Mouse (Mus musculus) liver, embryonic 14 days (tissue): ENCODE measurements around the gene Mas1. TPM values are rescaled to one million over a fixed set of nuclear protein-coding genes. Genes with fewer than 3 reads are reported as not detected.

Experiments
- polyA plus RNA-seq: library from polyadenylated mRNA; depleted of rRNA; stranded (reverse); fragments of >200 nt; gene quantifications from 2 replicates; pipeline ENCODE4 v1.2.3, GENCODE M21; 2012; rRNA removed

The Mas1 gene
- 0.07 and 0.08 TPM in 2 replicates for polyA plus RNA-seq

DNA sequence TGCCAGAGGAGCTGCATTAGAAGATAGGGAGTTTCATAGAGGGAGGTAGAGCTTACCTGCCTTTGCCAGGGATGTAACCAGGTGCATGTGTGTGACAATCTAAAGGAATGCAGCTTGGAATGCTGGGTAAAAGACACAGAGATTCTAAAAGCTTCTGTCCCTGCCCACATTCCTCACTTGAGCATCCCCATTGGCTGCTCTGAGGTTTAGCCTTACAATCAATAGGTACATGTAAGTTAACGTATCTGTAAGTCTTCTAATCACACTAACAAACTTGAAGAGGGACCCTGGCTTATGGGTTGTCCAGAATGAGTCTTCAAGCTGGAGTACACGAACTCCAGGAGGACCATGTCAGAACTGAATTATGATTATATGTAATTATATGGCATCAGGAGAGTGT is at the start of gene Mas1:
Gene Mas1 (minus strand): TSS at position 101 of the 400 bp plus-strand sequence.

GRCm38 (mm10) chr17:12915881-12916583 is 48.1 kb upstream of the Mas1 start, which contains the start of gene Mrpl18:
Gene Mrpl18 (minus strand): TSS chr17:12916345.

GRCm38 (mm10) chr17:12915488-12915880 is 47.5 kb upstream of the Mas1 start, which contains the start of gene Tcp1:
Gene Tcp1 (plus strand): TSS chr17:12915701.

GRCm38 (mm10) chr17:12909361-12910280 is 41.7 kb upstream of the Mas1 start, which contains the start of gene Pnldc1:
Gene Pnldc1 (minus strand): TSS chr17:12910230.

GRCm38 (mm10) chr17:12875734-12876133 is 7.8 kb upstream of the Mas1 start, which contains the start of gene Mrgprh:
Gene Mrgprh (plus strand): TSS chr17:12876034.

Other genes starting within 250 kb of the Mas1 start
- 0.01 and 0.08 TPM in 2 replicates for gene Slc22a1, start 192.3 kb downstream of the Mas1 start, polyA plus RNA-seq
- gene Igf2r, start 98.5 kb downstream of the Mas1 start, polyA plus RNA-seq = 13.0 and 13.9 TPM in 2 replicates
- 0.01 TPM in 1 of 2 replicates, not detected in the other for gene Mrgprh, start 7.9 kb upstream of the Mas1 start, polyA plus RNA-seq
- gene Pnldc1, start 42.1 kb upstream of the Mas1 start, polyA plus RNA-seq = 0.62 and 0.77 TPM in 2 replicates
- 111 and 135 TPM in 2 replicates for gene Tcp1, start 47.6 kb upstream of the Mas1 start, polyA plus RNA-seq
- gene Mrpl18, start 48.2 kb upstream of the Mas1 start, polyA plus RNA-seq = 58.7 and 65.0 TPM in 2 replicates
- 3.5 and 4.3 TPM in 2 replicates for gene Acat3, start 72.5 kb upstream of the Mas1 start, polyA plus RNA-seq
- 34.7 and 41.4 TPM in 2 replicates for gene Acat2, start 92.6 kb upstream of the Mas1 start, polyA plus RNA-seq
- 28.0 and 31.6 TPM in 2 replicates for gene Wtap, start 126.0 kb upstream of the Mas1 start, polyA plus RNA-seq
- 91.4 and 92.0 TPM in 2 replicates for gene Sod2, start 138.7 kb upstream of the Mas1 start, polyA plus RNA-seq
- gene Gpr31b, start 184.2 kb upstream of the Mas1 start, polyA plus RNA-seq = 0.02 TPM in 1 of 2 replicates, not detected in the other
- 0.03 TPM in 2 replicates for gene Tcp10b, start 193.0 kb upstream of the Mas1 start, polyA plus RNA-seq